Mouse (Mus musculus) lung, postnatal 0 days (tissue): ENCODE measurements at regions not wholly inside any gene's neighbourhood (a gene's known extent, or its start where the extent isn't known, plus 50 kb on each side); places are given as distances from the start of the nearest gene placed in this dataset.

ENCODE experiments used
- CTCF ChIP-seq: IDR thresholded peaks from 2 replicates; pipeline ENCODE4 v1.5.1; 2016; ENCODE audit warnings: antibody characterized with exemption, mild to moderate bottlenecking
- EP300 ChIP-seq: IDR thresholded peaks from 2 replicates; pipeline ENCODE4 v1.6.1; 2016; ENCODE audit warnings: antibody characterized with exemption, mild to moderate bottlenecking, control low read depth

DNA sequence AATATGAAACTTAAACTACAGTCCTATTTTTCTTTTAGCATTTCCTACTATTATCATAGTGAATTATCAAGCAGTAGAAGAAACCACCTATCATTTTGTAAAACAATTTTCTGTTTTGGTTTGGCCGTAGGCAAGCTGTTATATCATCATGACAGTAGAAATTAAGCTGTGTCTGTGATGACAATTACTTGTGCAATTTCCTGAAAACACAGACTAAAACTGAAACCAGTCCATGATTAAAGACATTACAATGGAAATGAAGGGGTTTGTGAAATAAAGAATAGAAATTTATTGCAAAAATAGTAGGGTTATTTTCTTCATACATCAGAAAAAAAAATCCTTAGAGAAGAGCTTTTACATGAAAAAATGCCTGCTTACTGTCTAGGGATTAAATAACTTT is 210.8 kb upstream of the Sema3a start:
- TF ChIP-seq CTCF: no peak
- TF ChIP-seq EP300: no peak
